Mouse (Mus musculus) ES-E14 (cell line): ENCODE measurements around the gene Degs2. TPM values are rescaled to one million over a fixed set of nuclear protein-coding genes. Genes with fewer than 3 reads are reported as not detected.

Source experiments
- DNase-seq: peaks from one replicate; pipeline ENCODE4 v3.0.0-alpha.2; 2013; ENCODE audit warnings: low read depth, low spot score
- H3K27ac ChIP-seq: 2 replicates; pipeline ENCODE4 v1.5.1; 2012; ENCODE audit warnings: low read depth, mild to moderate bottlenecking, low read length, moderate library complexity, mixed read lengths; ENCODE audit not compliant: poor library complexity, insufficient read depth, severe bottlenecking
- H3K36me3 ChIP-seq: 2 replicates; pipeline ENCODE4 v1.6.1; 2012; ENCODE audit warnings: mild to moderate bottlenecking, low read length, moderate library complexity, mixed read lengths; ENCODE audit not compliant: control insufficient read depth, poor library complexity, insufficient read depth, severe bottlenecking
- H3K4me1 ChIP-seq, 2 experiments: fragments of 150-350 bp in 1 of 2; sonication (generic) in 1 of 2; 2 replicates each; pipeline ENCODE4 v1.6.1; 2012; ENCODE audit warnings: low read length in 2 of 2, mild to moderate bottlenecking in 1 of 2, mixed read lengths in 1 of 2; ENCODE audit not compliant: control insufficient read depth in 2 of 2, insufficient read depth in 2 of 2, poor library complexity in 1 of 2
- H3K4me3 ChIP-seq, 2 experiments: fragments of 150-350 bp in 1 of 2; sonication (generic) in 1 of 2; 2 replicates each; pipeline ENCODE4 v1.5.1; 2012; ENCODE audit warnings: low read length in 2 of 2, low read depth in 1 of 2, mild to moderate bottlenecking in 1 of 2, mixed read lengths in 1 of 2; ENCODE audit not compliant: insufficient read depth in 1 of 2, poor library complexity in 1 of 2, severe bottlenecking in 1 of 2
- H3K9ac ChIP-seq: 2 replicates; pipeline ENCODE4 v1.6.1; 2012; ENCODE audit warnings: low read depth, mild to moderate bottlenecking, low read length, mixed read lengths; ENCODE audit not compliant: poor library complexity, insufficient read depth, severe bottlenecking
- H3K9me3 ChIP-seq: fragments of 150-350 bp; sonication (generic); 2 replicates; pipeline ENCODE4 v1.6.1; 2012; ENCODE audit warnings: low read depth, mild to moderate bottlenecking, low read length; ENCODE audit not compliant: control insufficient read depth, insufficient read depth
- CHD2 ChIP-seq: IDR thresholded peaks from 2 replicates; pipeline ENCODE4 v1.6.1; 2014; ENCODE audit warnings: mild to moderate bottlenecking, low read depth, low read length, inconsistent platforms
- HCFC1 ChIP-seq: IDR thresholded peaks from 2 replicates; pipeline ENCODE4 v1.6.1; 2012; ENCODE audit warnings: low read length, inconsistent platforms, borderline replicate concordance; ENCODE audit not compliant: insufficient read depth
- MAFK ChIP-seq: IDR thresholded peaks from 2 replicates; pipeline ENCODE4 v1.6.1; 2014; ENCODE audit warnings: mild to moderate bottlenecking, low read depth, low read length, inconsistent platforms; ENCODE audit not compliant: insufficient read depth
- ZC3H11A ChIP-seq: IDR thresholded peaks from 2 replicates; pipeline ENCODE4 v1.6.1; 2012; ENCODE audit warnings: low read depth, mild to moderate bottlenecking, inconsistent platforms, low read length, borderline replicate concordance
- ZNF384 ChIP-seq: IDR thresholded peaks from 2 replicates; pipeline ENCODE4 v1.6.1; 2012; ENCODE audit warnings: low read depth, low read length, inconsistent platforms
- in situ Hi-C, 2 experiments: fragments of 600-800 bp; cut with MboI; formaldehyde crosslinking; loops; one replicate each; pipeline ENCODE4 v1.15.1; 2025; ENCODE audit warnings: low sequenced_read_pairs in 2 of 2, inconsistent platforms in 1 of 2; ENCODE audit not compliant: unreplicated experiment in 2 of 2
- total RNA-seq: library from RNA; depleted of rRNA; stranded (reverse); fragments of 300-350 nt; gene quantifications from 2 replicates; pipeline ENCODE4 v1.2.3, GENCODE M21; 2012; rRNA removed

Degs2 gene
- total RNA-seq, result 0.42 and 0.49 TPM in 2 replicates

DNA sequence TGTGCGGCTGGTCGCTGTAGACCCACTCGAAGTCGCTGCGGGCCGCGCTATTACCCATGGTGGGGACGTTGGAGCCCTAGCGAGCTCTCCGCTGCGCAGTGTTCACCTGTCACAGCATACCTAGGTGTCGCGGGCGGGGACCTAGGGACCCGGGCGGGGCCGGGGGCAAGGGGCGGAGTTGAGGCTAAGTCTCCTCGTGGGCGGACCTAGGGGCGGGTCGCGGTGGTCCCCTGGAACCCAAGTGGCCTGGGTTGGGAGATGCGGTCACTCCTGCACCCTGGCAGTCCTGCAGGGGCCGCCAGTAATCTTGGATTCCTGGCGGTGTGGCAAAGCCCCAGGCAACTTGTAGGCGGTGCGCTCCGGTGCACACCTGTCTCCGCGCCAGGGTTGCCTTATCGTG, at the start of gene Degs2:
Gene Degs2, minus strand, starts transcription at position 131 of the 400 bp plus-strand sequence.
- Histone ChIP-seq H3K36me3 (no peaks in the 10 kb centered on the region), H3K4me1 (no peaks in the 10 kb centered on the region), H3K9me3 (no peaks in the 10 kb centered on the region), H3K27ac (no peak within 1 kb of the TSS), H3K9ac (0 out of 2 replicates have a peak within 1 kb of the TSS, but pooled peaks have one; percentile 7), H3K4me3 (peak within 1 kb of the TSS; percentile 62 to 64)
- in situ Hi-C loops, result no loop called here
- no peak for DNase-seq
- TF ChIP-seq HCFC1 (no peak), ZC3H11A (no peak), MAFK (no peak), ZNF384 (no peak), CHD2 (no peak)

DNA sequence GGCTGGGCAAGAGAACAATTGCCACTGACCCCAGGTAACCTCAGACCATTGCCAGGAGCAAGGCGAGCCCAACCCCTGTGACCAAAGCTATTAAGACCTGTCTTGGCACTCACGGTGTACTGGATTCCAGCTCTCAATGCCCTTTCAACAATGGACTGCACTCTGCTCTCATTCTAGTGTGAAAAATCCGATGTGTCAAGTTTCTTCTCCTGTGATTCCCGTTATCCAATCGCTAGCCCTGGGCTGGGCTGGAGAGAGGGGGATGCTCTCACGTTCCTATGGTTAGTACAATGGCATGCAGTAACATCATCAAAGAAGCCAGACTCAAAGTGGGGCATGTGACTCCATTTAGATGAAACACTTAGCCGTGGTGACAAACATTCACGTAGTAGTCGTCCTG, 49.7 kb upstream of the Degs2 start:
- DNase-seq, result no peak
- TF ChIP-seq CHD2 (no peak), HCFC1 (no peak), ZNF384 (no peak), ZC3H11A (no peak), MAFK (no peak)
- no peak overlapping the region for H3K27ac ChIP-seq
- H3K9me3 ChIP-seq, result no peaks in the 10 kb centered on the region
- in situ Hi-C loops, result no loop called here
- no peak overlapping the region for H3K4me3 ChIP-seq
- peaks cover 0 to 3% of the 10 kb centered on the region in 2 experiments; a peak in 1 of 4 replicates for H3K4me1 ChIP-seq
- no peaks in the 10 kb centered on the region for H3K36me3 ChIP-seq
- no peak overlapping the region for H3K9ac ChIP-seq

DNA sequence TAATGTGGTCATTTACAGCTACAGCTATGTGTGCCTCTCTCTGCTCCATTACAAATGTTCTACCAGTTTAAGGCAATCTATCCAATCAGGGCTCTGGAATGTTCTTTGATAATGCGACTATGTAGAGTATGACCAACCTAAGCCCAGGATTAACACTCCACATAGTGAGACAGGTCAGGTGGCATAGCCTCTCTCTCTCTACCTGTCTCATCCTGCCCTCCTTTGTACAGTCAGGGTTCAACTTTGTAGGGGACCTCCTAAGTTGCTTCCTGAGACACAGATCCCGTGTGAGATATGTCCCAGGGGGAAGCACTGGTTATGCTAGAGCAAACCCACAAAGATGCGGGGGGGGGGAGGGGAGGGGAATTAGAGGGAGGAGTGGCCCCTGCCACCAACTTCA, 48.1 kb upstream of the Degs2 start:
- in situ Hi-C loops, result no loop called here
- no peak for DNase-seq
- 0 out of 4 replicates have a peak, but pooled peaks cover 0 to 1% of the 10 kb centered on the region in 2 experiments for H3K4me1 ChIP-seq
- H3K36me3 ChIP-seq, result no peaks in the 10 kb centered on the region
- no peak overlapping the region for H3K9ac ChIP-seq
- no peak overlapping the region for H3K27ac ChIP-seq
- no peaks in the 10 kb centered on the region for H3K9me3 ChIP-seq
- H3K4me3 ChIP-seq, result no peak overlapping the region
- no peak for TF ChIP-seq HCFC1
- no peak for TF ChIP-seq CHD2
- no peak for TF ChIP-seq ZC3H11A
- no peak for TF ChIP-seq MAFK
- TF ChIP-seq ZNF384, result no peak

DNA sequence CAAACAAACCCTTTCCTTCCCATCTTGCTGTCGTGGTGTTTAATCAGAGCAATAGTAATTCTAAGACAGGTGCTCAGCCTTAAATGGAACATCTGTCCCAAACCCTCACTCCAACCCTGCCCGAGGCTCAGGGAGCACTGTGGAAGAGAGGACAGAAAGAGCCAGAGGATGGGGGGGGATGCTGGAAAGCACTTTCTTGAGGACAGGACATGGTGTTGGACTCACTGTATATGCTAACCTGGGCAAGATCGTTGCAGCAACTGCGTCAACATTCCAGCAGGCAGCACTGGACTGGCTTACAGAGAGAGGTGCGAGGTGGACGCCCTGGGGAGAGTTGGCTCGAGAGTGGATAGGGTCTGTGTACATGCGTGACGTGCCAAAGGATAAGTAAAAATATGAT, 47.3 kb upstream of the Degs2 start:
- TF ChIP-seq ZNF384, result no peak
- no peak for TF ChIP-seq CHD2
- no peak for TF ChIP-seq HCFC1
- no peak for TF ChIP-seq MAFK
- TF ChIP-seq ZC3H11A, result no peak
- Histone ChIP-seq H3K9ac (no peak overlapping the region), H3K36me3 (no peaks in the 10 kb centered on the region), H3K4me1 (0 out of 4 replicates have a peak, but pooled peaks cover 0 to 4% of the 10 kb centered on the region in 2 experiments), H3K4me3 (no peak overlapping the region), H3K27ac (no peak overlapping the region), H3K9me3 (no peaks in the 10 kb centered on the region)
- in situ Hi-C loops, result no loop called here
- no peak for DNase-seq

DNA sequence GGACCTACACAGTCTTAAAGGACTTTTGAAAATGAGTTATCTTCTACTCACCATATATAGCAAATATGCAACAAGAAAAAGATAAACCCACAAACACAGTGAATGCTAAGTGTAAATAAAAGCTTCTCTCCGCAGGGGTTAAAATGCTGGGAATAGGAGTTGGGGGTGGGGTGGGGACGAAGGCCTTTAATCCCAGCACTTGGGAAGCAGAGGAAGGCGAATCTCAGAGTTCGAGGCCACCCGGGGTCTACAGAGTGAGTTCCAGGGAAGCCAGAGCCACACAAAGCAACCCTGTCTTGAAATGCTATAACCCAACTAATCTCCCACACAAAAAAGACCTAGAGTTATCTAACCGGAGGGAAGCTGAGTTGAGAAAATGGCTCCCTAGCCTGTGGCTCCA, 46.9 kb upstream of the Degs2 start:
- no peak for DNase-seq
- no peaks in the 10 kb centered on the region for H3K36me3 ChIP-seq
- in situ Hi-C loops, result no loop called here
- no peaks in the 10 kb centered on the region for H3K9me3 ChIP-seq
- H3K27ac ChIP-seq, result no peak overlapping the region
- 0 out of 4 replicates have a peak, but pooled peaks cover 0 to 4% of the 10 kb centered on the region in 2 experiments for H3K4me1 ChIP-seq
- no peak overlapping the region for H3K9ac ChIP-seq
- TF ChIP-seq HCFC1 (no peak), ZNF384 (no peak), ZC3H11A (no peak), MAFK (no peak), CHD2 (no peak)
- H3K4me3 ChIP-seq, result no peak overlapping the region
